Mouse (Mus musculus) liver, postnatal 0 days (tissue): ENCODE results near the gene Prkcb.

Experiments used
- CTCF ChIP-seq: sonication (generic); IDR thresholded peaks from 2 replicates; pipeline ENCODE4 v1.5.1; 2016; ENCODE audit warnings: antibody characterized with exemption, low read depth
- EP300 ChIP-seq: IDR thresholded peaks from 2 replicates; pipeline ENCODE4 v1.6.1; 2016; ENCODE audit warnings: antibody characterized with exemption, low read depth, mild to moderate bottlenecking

DNA sequence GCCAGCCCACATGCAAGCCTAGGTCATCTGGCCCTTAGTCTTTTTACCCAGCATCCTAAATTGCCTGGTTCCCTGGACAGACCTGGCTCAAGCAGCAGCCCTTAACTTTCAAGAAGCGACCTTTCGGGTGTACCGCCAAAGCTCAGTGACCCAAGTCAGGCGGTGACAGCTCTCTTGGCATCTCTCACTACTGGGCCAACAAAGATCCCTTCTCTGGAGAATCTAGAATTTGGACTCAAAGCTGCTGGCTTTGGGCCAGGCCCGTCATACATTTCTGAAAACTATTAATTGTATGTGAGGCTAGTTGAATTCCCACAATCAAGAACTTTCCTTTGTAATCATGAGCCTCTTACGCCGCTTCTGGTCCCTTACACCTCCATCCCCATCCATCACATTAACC, 147.0 kb downstream of the Prkcb start:
- TF ChIP-seq EP300, result no peak
- no peak for TF ChIP-seq CTCF
